Mouse (Mus musculus) liver, postnatal 0 days (tissue): ENCODE results near the gene Pin1rt1. TPM values are rescaled to one million over a fixed set of nuclear protein-coding genes. Genes with fewer than 3 reads are reported as not detected.

ENCODE experiments used
- ATAC-seq: fragments of 200-750 bp; cut with Nextera tagmentation; 2 replicates; pipeline ENCODE4 v1.8.0; 2017; ENCODE audit warnings: mild to moderate bottlenecking, moderate library complexity
- DNase-seq: peaks from one replicate; pipeline ENCODE4 v3.0.0-alpha.2; 2016
- H3K27ac ChIP-seq: fragments of 300-500 bp; sonication (generic); 2 replicates; pipeline ENCODE4 v1.5.1; 2014; ENCODE audit warnings: antibody characterized with exemption, moderate library complexity, mild to moderate bottlenecking, low read depth
- H3K27me3 ChIP-seq: fragments of 300-500 bp; sonication (generic); 2 replicates; pipeline ENCODE4 v1.6.1; 2014; ENCODE audit warnings: low read length, control low read depth, mixed read lengths; ENCODE audit not compliant: insufficient read depth
- H3K36me3 ChIP-seq: fragments of 300-500 bp; sonication (generic); replicated peaks from 2 replicates; pipeline ENCODE4 v1.6.1; 2014; ENCODE audit warnings: mild to moderate bottlenecking, control low read depth, low read length, moderate library complexity, mixed read lengths; ENCODE audit not compliant: insufficient read depth
- H3K4me1 ChIP-seq: fragments of 300-500 bp; sonication (generic); 2 replicates; pipeline ENCODE4 v1.6.1; 2014; ENCODE audit warnings: antibody characterized with exemption, mild to moderate bottlenecking, control low read depth; ENCODE audit not compliant: insufficient read depth
- H3K4me2 ChIP-seq: fragments of 300-500 bp; sonication (generic); 2 replicates; pipeline ENCODE4 v1.6.1; 2014; ENCODE audit warnings: low read depth, mild to moderate bottlenecking, low read length, moderate library complexity, mixed read lengths
- H3K4me3 ChIP-seq: fragments of 300-500 bp; sonication (generic); 2 replicates; pipeline ENCODE4 v1.5.1; 2014; ENCODE audit warnings: low read depth, low read length
- H3K9ac ChIP-seq: fragments of 300-500 bp; sonication (generic); replicated peaks from 2 replicates; pipeline ENCODE4 v1.6.1; 2014; ENCODE audit warnings: mild to moderate bottlenecking, moderate library complexity
- H3K9me3 ChIP-seq: fragments of 300-500 bp; sonication (generic); 2 replicates; pipeline ENCODE4 v1.6.1; 2016; ENCODE audit warnings: mild to moderate bottlenecking, control low read depth, low read length, mixed read lengths
- CTCF ChIP-seq: sonication (generic); IDR thresholded peaks from 2 replicates; pipeline ENCODE4 v1.5.1; 2016; ENCODE audit warnings: antibody characterized with exemption, low read depth
- EP300 ChIP-seq: IDR thresholded peaks from 2 replicates; pipeline ENCODE4 v1.6.1; 2016; ENCODE audit warnings: antibody characterized with exemption, low read depth, mild to moderate bottlenecking
- WGBS: fragments of 180-500 bp; shearing (Covaris S2); extraction: QIAGEN DNeasy Blood & Tissue Kit; methylation state at CpG from one replicate; pipeline ENCODE4 v1.1.7; 2014; ENCODE audit not compliant: insufficient replicate concordance; 5-methylcytosine and 5-hydroxymethylcytosine counted together
- polyA plus RNA-seq: library from polyadenylated mRNA; unstranded; fragments of >200 nt; fragmentation: Nextera tagmentation; extraction: Ambion mirVana; gene quantifications from 2 replicates; pipeline ENCODE4 v1.2.1, GENCODE M21; 2015

Gene Pin1rt1
- polyA plus RNA-seq, 1 experiment from 2014 or later = not detected

GRCm38 (mm10) chr2:104671724-104672123, 44.5 kb downstream of the Pin1rt1 start:
- no peak overlapping the region for H3K9ac ChIP-seq
- no peak overlapping the region for H3K27ac ChIP-seq
- H3K4me1 ChIP-seq = no peaks in the 10 kb centered on the region
- no peak overlapping the region for H3K4me3 ChIP-seq
- no peak for TF ChIP-seq CTCF
- no peak for TF ChIP-seq EP300
- ATAC-seq (peak; percentile 33; the same call in 1 of the 2 replicates), DNase-seq (no peak)
- no peaks in the 10 kb centered on the region for H3K27me3 ChIP-seq
- H3K4me2 ChIP-seq = no peak overlapping the region
- H3K9me3 ChIP-seq = no peaks in the 10 kb centered on the region
- H3K36me3 ChIP-seq = no peaks in the 10 kb centered on the region

- TF ChIP-seq CTCF (peak; percentile 55), EP300 (no peak)
- ATAC-seq = no peak
Observed at GRCm38 (mm10) chr2:104669122-104669804, 46.9 kb downstream of the Pin1rt1 start.

More at GRCm38 (mm10) chr2:104669122-104669804, 46.9 kb downstream of the Pin1rt1 start:
- DNase-seq = no peak
- WGBS = 74% methylated on average over 6 of the region's 6 CpGs
- Histone ChIP-seq H3K4me1 (peaks cover 3% of the 10 kb centered on the region; the same call in 1 of the 2 replicates), H3K9me3 (no peaks in the 10 kb centered on the region), H3K4me2 (no peak overlapping the region), H3K9ac (no peak overlapping the region), H3K27me3 (no peaks in the 10 kb centered on the region), H3K27ac (no peak overlapping the region), H3K36me3 (peaks cover 5% of the 10 kb centered on the region), H3K4me3 (no peak overlapping the region)

Other genes starting within 250 kb of the Pin1rt1 start
- 6.0 and 6.3 TPM in 2 replicates for gene Hipk3, start 221.9 kb downstream of the Pin1rt1 start, polyA plus RNA-seq
- 23.0 and 24.3 TPM in 2 replicates for gene Cstf3, start 125.9 kb downstream of the Pin1rt1 start, polyA plus RNA-seq
- gene Tcp11l1, start 4.2 kb downstream of the Pin1rt1 start, polyA plus RNA-seq = 10.5 and 12.1 TPM in 2 replicates
- 20.6 and 21.6 TPM in 2 replicates for gene Depdc7, start 26.5 kb upstream of the Pin1rt1 start, polyA plus RNA-seq
- 1.2 TPM in 2 replicates for gene Qser1, start 100.4 kb upstream of the Pin1rt1 start, polyA plus RNA-seq
- gene Prrg4, start 133.5 kb upstream of the Pin1rt1 start, polyA plus RNA-seq = 0.52 and 0.67 TPM in 2 replicates
- 7.2 and 7.9 TPM in 2 replicates for gene Ccdc73, start 151.4 kb upstream of the Pin1rt1 start, polyA plus RNA-seq